Mouse (Mus musculus) embryonic facial prominence, embryonic 11.5 days (tissue): ENCODE results near the gene Crygb. TPM values are rescaled to one million over a fixed set of nuclear protein-coding genes. Genes with fewer than 3 reads are reported as not detected.

Experiments
- ATAC-seq: fragments of 200-750 bp; cut with Nextera tagmentation; replicated peaks from 2 replicates; pipeline ENCODE4 v1.8.0; 2017; ENCODE audit warnings: low read depth; ENCODE audit not compliant: insufficient number of reproducible peaks, low FRiP score, low TSS enrichment
- DNase-seq: peaks from one replicate; pipeline ENCODE4 v3.0.0-alpha.2; 2015; ENCODE audit warnings: low spot score
- H3K27ac ChIP-seq: fragments of 300-500 bp; sonication (generic); replicated peaks from 2 replicates; pipeline ENCODE4 v1.5.1; 2014; ENCODE audit warnings: mild to moderate bottlenecking, low read depth, low read length, control low read depth
- H3K27me3 ChIP-seq: fragments of 300-500 bp; sonication (generic); 2 replicates; pipeline ENCODE4 v1.6.1; 2014; ENCODE audit warnings: mild to moderate bottlenecking, low read length, moderate library complexity, mixed read lengths; ENCODE audit not compliant: control insufficient read depth, insufficient read depth
- H3K36me3 ChIP-seq: fragments of 300-500 bp; sonication (generic); replicated peaks from 2 replicates; pipeline ENCODE4 v1.6.1; 2014; ENCODE audit warnings: low read depth, mild to moderate bottlenecking, low read length, moderate library complexity, mixed read lengths; ENCODE audit not compliant: control insufficient read depth, insufficient read depth
- H3K4me1 ChIP-seq: fragments of 300-500 bp; sonication (generic); 2 replicates; pipeline ENCODE4 v1.6.1; 2014; ENCODE audit warnings: low read length, mixed read lengths; ENCODE audit not compliant: control insufficient read depth, insufficient read depth
- H3K4me2 ChIP-seq: fragments of 300-500 bp; sonication (generic); 2 replicates; pipeline ENCODE4 v1.6.1; 2014; ENCODE audit warnings: low read depth, mild to moderate bottlenecking, control low read depth, low read length, moderate library complexity
- H3K4me3 ChIP-seq: fragments of 300-500 bp; sonication (generic); 2 replicates; pipeline ENCODE4 v1.5.1; 2014; ENCODE audit warnings: low read depth, low read length, control low read depth
- H3K9ac ChIP-seq: fragments of 300-500 bp; sonication (generic); replicated peaks from 2 replicates; pipeline ENCODE4 v1.6.1; 2014; ENCODE audit warnings: mild to moderate bottlenecking, control low read depth, low read length
- H3K9me3 ChIP-seq: fragments of 300-500 bp; sonication (generic); replicated peaks from 2 replicates; pipeline ENCODE4 v1.6.1; 2016; ENCODE audit warnings: mild to moderate bottlenecking, low read length, inconsistent platforms, mixed read lengths; ENCODE audit not compliant: control insufficient read depth
- WGBS: fragments of 180-500 bp; shearing (Covaris S2); extraction: QIAGEN DNeasy Blood & Tissue Kit; methylation state at CpG from one replicate; pipeline ENCODE4 v1.1.7; 2014; 5-methylcytosine and 5-hydroxymethylcytosine counted together
- polyA plus RNA-seq: library from polyadenylated mRNA; unstranded; fragments of >200 nt; fragmentation: Nextera tagmentation; extraction: Ambion mirVana; gene quantifications from 2 replicates; pipeline ENCODE4 v1.2.1, GENCODE M21; 2014

Gene Crygb
- polyA plus RNA-seq, 1 experiment from 2014 or later = not detected

- no peaks in the 10 kb centered on the region for H3K27me3 ChIP-seq
- H3K4me1 ChIP-seq = no peaks in the 10 kb centered on the region
- no peak overlapping the region for H3K9ac ChIP-seq
- no peaks in the 10 kb centered on the region for H3K36me3 ChIP-seq
- DNase-seq = no peak
- 78% methylated on average over 3 of the region's 3 CpGs for WGBS
- H3K27ac ChIP-seq = no peak overlapping the region
- no peak overlapping the region for H3K4me2 ChIP-seq
- no peaks in the 10 kb centered on the region for H3K9me3 ChIP-seq
- ATAC-seq = no peak
- H3K4me3 ChIP-seq = no peak overlapping the region
Measured at GRCm38 (mm10) chr1:65096953-65097352, 14.9 kb upstream of the Crygb start.

GRCm38 (mm10) chr1:65091566-65091965 is 9.5 kb upstream of the Crygb start:
- H3K4me1 ChIP-seq = no peaks in the 10 kb centered on the region
- 86% methylated on average over 3 of the region's 3 CpGs for whole genome bisulfite sequencing

GRCm38 (mm10) chr1:65090370-65090769 is 8.3 kb upstream of the Crygb start:
- 75% methylated on average over 2 of the region's 2 CpGs for WGBS
- Histone ChIP-seq H3K36me3 (no peaks in the 10 kb centered on the region), H3K27me3 (no peaks in the 10 kb centered on the region), H3K4me3 (no peak overlapping the region), H3K4me1 (no peaks in the 10 kb centered on the region), H3K4me2 (no peak overlapping the region), H3K9me3 (no peaks in the 10 kb centered on the region), H3K27ac (no peak overlapping the region), H3K9ac (no peak overlapping the region)
- no peak for ATAC-seq
- no peak for DNase-seq

More at GRCm38 (mm10) chr1:65091566-65091965, 9.5 kb upstream of the Crygb start:
- no peak overlapping the region for H3K4me3 ChIP-seq
- DNase-seq (no peak), ATAC-seq (no peak)
- no peaks in the 10 kb centered on the region for H3K9me3 ChIP-seq
- H3K4me2 ChIP-seq = no peak overlapping the region
- no peaks in the 10 kb centered on the region for H3K27me3 ChIP-seq
- no peaks in the 10 kb centered on the region for H3K36me3 ChIP-seq
- H3K27ac ChIP-seq = no peak overlapping the region
- H3K9ac ChIP-seq = no peak overlapping the region

GRCm38 (mm10) chr1:65088567-65089356 is 6.7 kb upstream of the Crygb start:
- no peak for ATAC-seq
- Histone ChIP-seq H3K36me3 (no peaks in the 10 kb centered on the region), H3K27me3 (no peaks in the 10 kb centered on the region), H3K9ac (no peak overlapping the region), H3K4me1 (no peaks in the 10 kb centered on the region), H3K4me3 (no peak overlapping the region), H3K4me2 (no peak overlapping the region), H3K9me3 (no peaks in the 10 kb centered on the region), H3K27ac (no peak overlapping the region)
- DNase-seq = no peak
- 76% methylated on average over 6 of the region's 6 CpGs for WGBS

- Histone ChIP-seq H3K36me3 (no peaks in the 10 kb centered on the region), H3K4me2 (no peak overlapping the region), H3K27ac (no peak overlapping the region), H3K27me3 (no peaks in the 10 kb centered on the region), H3K4me3 (no peak overlapping the region), H3K9ac (no peak overlapping the region), H3K4me1 (no peaks in the 10 kb centered on the region), H3K9me3 (no peaks in the 10 kb centered on the region)
- peak; percentile 26 for DNase-seq
- no peak for ATAC-seq
- WGBS = 15% methylated on average over 5 of the region's 5 CpGs
Measured at GRCm38 (mm10) chr1:65075607-65076006, 6.5 kb downstream of the Crygb start.

GRCm38 (mm10) chr1:65073589-65073988 is 8.5 kb downstream of the Crygb start, which contains the start of gene Crygc:
Gene Crygc, minus strand, starts transcription at chr1:65073689.
- H3K9ac ChIP-seq = no peak within 1 kb of the TSS
- H3K36me3 ChIP-seq = no peaks in the 10 kb centered on the region
- WGBS = 56% methylated on average over 6 of the region's 6 CpGs
- H3K9me3 ChIP-seq = no peaks in the 10 kb centered on the region
- no peaks in the 10 kb centered on the region for H3K4me1 ChIP-seq
- H3K27me3 ChIP-seq = no peaks in the 10 kb centered on the region
- DNase-seq (no peak), ATAC-seq (no peak)
- H3K27ac ChIP-seq = no peak within 1 kb of the TSS
- no peak within 1 kb of the TSS for H3K4me2 ChIP-seq
- no peak within 1 kb of the TSS for H3K4me3 ChIP-seq

- Histone ChIP-seq H3K27me3 (no peaks in the 10 kb centered on the region), H3K4me2 (no peak overlapping the region), H3K27ac (no peak overlapping the region), H3K9me3 (no peaks in the 10 kb centered on the region), H3K4me1 (no peaks in the 10 kb centered on the region), H3K36me3 (no peaks in the 10 kb centered on the region), H3K9ac (no peak overlapping the region), H3K4me3 (no peak overlapping the region)
- DNase-seq = no peak
- no peak for ATAC-seq
Measured at GRCm38 (mm10) chr1:65067842-65068241, 14.2 kb downstream of the Crygb start.

GRCm38 (mm10) chr1:65064201-65064600 is 17.9 kb downstream of the Crygb start:
- no peaks in the 10 kb centered on the region for H3K36me3 ChIP-seq
- no peak overlapping the region for H3K9ac ChIP-seq
- no peak overlapping the region for H3K27ac ChIP-seq
- WGBS = 88% methylated on average over 15 of the region's 15 CpGs
- no peak overlapping the region for H3K4me3 ChIP-seq
- H3K9me3 ChIP-seq = no peaks in the 10 kb centered on the region
- H3K4me1 ChIP-seq = no peaks in the 10 kb centered on the region
- DNase-seq = no peak
- no peak overlapping the region for H3K4me2 ChIP-seq
- H3K27me3 ChIP-seq = no peaks in the 10 kb centered on the region
- ATAC-seq = no peak
